Mouse (Mus musculus) spleen, adult 2 months (tissue): ENCODE data around the gene Gars.

Source experiments
- CTCF ChIP-seq: fragments of 200-500 bp; IDR thresholded peaks from 2 replicates; pipeline ENCODE4 v1.5.1; 2011; ENCODE audit warnings: mild to moderate bottlenecking, inconsistent platforms; ENCODE audit not compliant: insufficient read depth, insufficient read length, insufficient replicate concordance; ENCODE audit errors: extremely low read depth
- POLR2A ChIP-seq: fragments of 200-500 bp; IDR thresholded peaks from 2 replicates; pipeline ENCODE4 v1.6.1; 2011; ENCODE audit warnings: low read depth, low read length, inconsistent platforms

GRCm38 (mm10) chr6:55126576-55126975 lies 88.8 kb downstream of the Gars start:
- TF ChIP-seq POLR2A, result no peak
- TF ChIP-seq CTCF, result no peak
